Mouse (Mus musculus): ENCODE data around the gene Fgf12. TPM values are rescaled to one million over a fixed set of nuclear protein-coding genes. Genes with fewer than 3 reads are reported as not detected.

The Fgf12 gene
- polyA plus RNA-seq, 1 experiment from 2014 or later: 3.9 TPM

- no peaks in the 10 kb centered on the region for H3K9me3 ChIP-seq
- WGBS: 88% methylated on average over 12 of the region's 12 CpGs
- no peaks in the 10 kb centered on the region for H3K27me3 ChIP-seq (ENCODE audit: insufficient read depth, poor library complexity, severe bottlenecking)
- no peak for DNase-seq (ENCODE audit: low spot score)
- no peak overlapping the region for H3K27ac ChIP-seq
- no peak overlapping the region for H3K4me3 ChIP-seq
- no peaks in the 10 kb centered on the region for H3K4me1 ChIP-seq (replicated peaks)
- no peaks in the 10 kb centered on the region for H3K36me3 ChIP-seq
These were observed 254.8 kb downstream of the Fgf12 start for GRCm38 (mm10) chr16:28497971-28498607.

- WGBS: 45% methylated on average over 6 of the region's 6 CpGs
- Histone ChIP-seq H3K4me3 (no peak overlapping the region), H3K9me3 (no peaks in the 10 kb centered on the region), H3K36me3 (no peaks in the 10 kb centered on the region), H3K27me3 (ENCODE audit: insufficient read depth, poor library complexity, severe bottlenecking) (no peaks in the 10 kb centered on the region), H3K27ac (no peak overlapping the region), H3K4me1 (replicated peaks) (no peaks in the 10 kb centered on the region)
- no peak for DNase-seq (ENCODE audit: low spot score)
These were observed 261.2 kb downstream of the Fgf12 start for GRCm38 (mm10) chr16:28491711-28492110.

- DNase-seq (ENCODE audit: low spot score): peak; percentile 71
- 10% methylated on average over 6 of the region's 6 CpGs for WGBS
- no peaks in the 10 kb centered on the region for H3K4me1 ChIP-seq (replicated peaks)
- no peak overlapping the region for H3K4me3 ChIP-seq
- H3K27me3 ChIP-seq (ENCODE audit: insufficient read depth, poor library complexity, severe bottlenecking): no peaks in the 10 kb centered on the region
- no peaks in the 10 kb centered on the region for H3K36me3 ChIP-seq
- no peaks in the 10 kb centered on the region for H3K9me3 ChIP-seq
- H3K27ac ChIP-seq: no peak overlapping the region
These were observed 262.4 kb downstream of the Fgf12 start for GRCm38 (mm10) chr16:28490515-28490914.

- Histone ChIP-seq H3K4me3 (no peak overlapping the region), H3K4me1 (replicated peaks) (no peaks in the 10 kb centered on the region), H3K27ac (no peak overlapping the region), H3K27me3 (ENCODE audit: insufficient read depth, poor library complexity, severe bottlenecking) (no peaks in the 10 kb centered on the region), H3K36me3 (no peaks in the 10 kb centered on the region), H3K9me3 (no peaks in the 10 kb centered on the region)
- DNase-seq (ENCODE audit: low spot score): no peak
- WGBS: 84% methylated on average over 3 of the region's 3 CpGs
These were observed 267.9 kb downstream of the Fgf12 start for GRCm38 (mm10) chr16:28484920-28485319.

- Histone ChIP-seq H3K36me3 (no peaks in the 10 kb centered on the region), H3K27ac (no peak overlapping the region), H3K4me3 (no peak overlapping the region), H3K9me3 (no peaks in the 10 kb centered on the region), H3K27me3 (ENCODE audit: insufficient read depth, poor library complexity, severe bottlenecking) (no peaks in the 10 kb centered on the region), H3K4me1 (replicated peaks) (no peaks in the 10 kb centered on the region)
- WGBS: 98% methylated on average over 2 of the region's 2 CpGs
- DNase-seq (ENCODE audit: low spot score): no peak
These were observed 273.8 kb downstream of the Fgf12 start for GRCm38 (mm10) chr16:28479022-28479421.

GRCm38 (mm10) chr16:28476651-28477050, 276.2 kb downstream of the Fgf12 start:
- no peaks in the 10 kb centered on the region for H3K9me3 ChIP-seq
- no peaks in the 10 kb centered on the region for H3K4me1 ChIP-seq (replicated peaks)
- H3K4me3 ChIP-seq: no peak overlapping the region
- WGBS: 95% methylated on average over 4 of the region's 4 CpGs
- no peak for DNase-seq (ENCODE audit: low spot score)
- H3K27ac ChIP-seq: no peak overlapping the region
- H3K27me3 ChIP-seq (ENCODE audit: insufficient read depth, poor library complexity, severe bottlenecking): no peaks in the 10 kb centered on the region
- H3K36me3 ChIP-seq: no peaks in the 10 kb centered on the region

GRCm38 (mm10) chr16:28475553-28475952, 277.3 kb downstream of the Fgf12 start:
- Histone ChIP-seq H3K4me1 (replicated peaks) (no peaks in the 10 kb centered on the region), H3K27ac (no peak overlapping the region), H3K9me3 (no peaks in the 10 kb centered on the region), H3K4me3 (no peak overlapping the region), H3K36me3 (no peaks in the 10 kb centered on the region), H3K27me3 (ENCODE audit: insufficient read depth, poor library complexity, severe bottlenecking) (no peaks in the 10 kb centered on the region)
- DNase-seq (ENCODE audit: low spot score): no peak
- WGBS: 72% methylated on average over 1 of the region's 1 CpGs

- Histone ChIP-seq H3K27ac (no peak overlapping the region), H3K36me3 (no peaks in the 10 kb centered on the region), H3K4me1 (replicated peaks) (no peaks in the 10 kb centered on the region), H3K4me3 (no peak overlapping the region), H3K9me3 (no peaks in the 10 kb centered on the region), H3K27me3 (ENCODE audit: insufficient read depth, poor library complexity, severe bottlenecking) (no peaks in the 10 kb centered on the region)
- DNase-seq (ENCODE audit: low spot score): no peak
- WGBS: 84% methylated on average over 3 of the region's 3 CpGs
These were observed 298.0 kb downstream of the Fgf12 start for GRCm38 (mm10) chr16:28454821-28455220.

GRCm38 (mm10) chr16:28447114-28447455, 305.8 kb downstream of the Fgf12 start:
- peaks cover 55% of the 10 kb centered on the region for H3K27me3 ChIP-seq (ENCODE audit: insufficient read depth, poor library complexity, severe bottlenecking)
- H3K4me1 ChIP-seq (replicated peaks): peaks cover 25% of the 10 kb centered on the region
- DNase-seq (ENCODE audit: low spot score): no peak
- H3K27ac ChIP-seq: peak overlapping the region; percentile 80; the same call in 1 of the 2 replicates
- no peaks in the 10 kb centered on the region for H3K9me3 ChIP-seq
- WGBS: 2% methylated on average over 6 of the region's 6 CpGs
- H3K36me3 ChIP-seq: no peaks in the 10 kb centered on the region
- H3K4me3 ChIP-seq: peak overlapping the region; percentile 69

GRCm38 (mm10) chr16:28446334-28447113, 306.3 kb downstream of the Fgf12 start:
- Histone ChIP-seq H3K27ac (peak overlapping the region; percentile 80), H3K4me1 (replicated peaks) (peaks cover 25% of the 10 kb centered on the region), H3K36me3 (no peaks in the 10 kb centered on the region), H3K4me3 (peak overlapping the region; percentile 69), H3K9me3 (no peaks in the 10 kb centered on the region), H3K27me3 (ENCODE audit: insufficient read depth, poor library complexity, severe bottlenecking) (peaks cover 57% of the 10 kb centered on the region)
- WGBS: under 1% methylated on average over 78 of the region's 82 CpGs
- DNase-seq (ENCODE audit: low spot score): peak; percentile 64

- H3K4me3 ChIP-seq: peak overlapping the region; percentile 69
- H3K4me1 ChIP-seq (replicated peaks): peaks cover 25% of the 10 kb centered on the region
- WGBS: under 1% methylated on average over 42 of the region's 42 CpGs
- no peak for DNase-seq (ENCODE audit: low spot score)
- H3K36me3 ChIP-seq: no peaks in the 10 kb centered on the region
- peak overlapping the region; percentile 80 for H3K27ac ChIP-seq
- no peaks in the 10 kb centered on the region for H3K9me3 ChIP-seq
- H3K27me3 ChIP-seq (ENCODE audit: insufficient read depth, poor library complexity, severe bottlenecking): peaks cover 61% of the 10 kb centered on the region
These were observed 307.0 kb downstream of the Fgf12 start for GRCm38 (mm10) chr16:28445800-28446333.

GRCm38 (mm10) chr16:28444993-28445799, 307.7 kb downstream of the Fgf12 start:
- peak; percentile 64 for DNase-seq (ENCODE audit: low spot score)
- H3K9me3 ChIP-seq: no peaks in the 10 kb centered on the region
- H3K27me3 ChIP-seq (ENCODE audit: insufficient read depth, poor library complexity, severe bottlenecking): peaks cover 61% of the 10 kb centered on the region
- WGBS: under 1% methylated on average over 51 of the region's 51 CpGs
- peak overlapping the region; percentile 69 for H3K4me3 ChIP-seq
- no peaks in the 10 kb centered on the region for H3K36me3 ChIP-seq
- no peak overlapping the region; the same call in 1 of the 2 replicates for H3K27ac ChIP-seq
- peaks cover 25% of the 10 kb centered on the region for H3K4me1 ChIP-seq (replicated peaks)

All from hindbrain, embryonic 10.5 days (tissue).